Mouse (Mus musculus) bone marrow macrophage, adult 2 months (primary cell): ENCODE measurements around the gene Gzmm. TPM values are rescaled to one million over a fixed set of nuclear protein-coding genes. Genes with fewer than 3 reads are reported as not detected.

Source experiments
- H3K27ac ChIP-seq: 2 replicates; pipeline ENCODE4 v1.5.1; 2012; ENCODE audit warnings: low read depth, low read length; ENCODE audit not compliant: insufficient read depth
- H3K4me1 ChIP-seq: 2 replicates; pipeline ENCODE4 v1.6.1; 2012; ENCODE audit warnings: low read length; ENCODE audit not compliant: control insufficient read depth, insufficient read depth
- H3K4me3 ChIP-seq: 2 replicates; pipeline ENCODE4 v1.5.1; 2012; ENCODE audit warnings: mild to moderate bottlenecking, low read length, moderate library complexity; ENCODE audit not compliant: insufficient read depth
- CTCF ChIP-seq: IDR thresholded peaks from 2 replicates; pipeline ENCODE4 v1.5.1; 2012; ENCODE audit warnings: low read depth, mild to moderate bottlenecking, low read length, moderate library complexity
- POLR2A ChIP-seq: IDR thresholded peaks from 2 replicates; pipeline ENCODE4 v1.6.1; 2012; ENCODE audit warnings: mild to moderate bottlenecking, low read depth, low read length, borderline replicate concordance
- polyA plus RNA-seq: library from polyadenylated mRNA; stranded (reverse); fragments of >200 nt; gene quantifications from 2 replicates; pipeline ENCODE4 v1.2.4, GENCODE M21; 2012; ENCODE audit not compliant: missing spikeins, insufficient read depth, insufficient read length

Gene Gzmm
- polyA plus RNA-seq = 0.84 TPM in 1 of 2 replicates, not detected in the other

GRCm38 (mm10) chr10:79688720-79689119 lies at the start of gene Gzmm:
Gene Gzmm, plus strand, starts transcription at chr10:79689020.
- TF ChIP-seq POLR2A (no peak), CTCF (no peak)
- Histone ChIP-seq H3K27ac (no peak within 1 kb of the TSS), H3K4me3 (no peak within 1 kb of the TSS), H3K4me1 (peaks cover 12% of the 10 kb centered on the region)

- Histone ChIP-seq H3K27ac (no peak within 1 kb of the TSS), H3K4me3 (no peak within 1 kb of the TSS), H3K4me1 (no peaks in the 10 kb centered on the region)
- TF ChIP-seq CTCF (no peak), POLR2A (no peak)
These were observed 43.1 kb upstream of the Gzmm start, which contains the start of gene Odf3l2 for GRCm38 (mm10) chr10:79645711-79646110. Gene Odf3l2, minus strand, starts transcription at chr10:79645738.

DNA sequence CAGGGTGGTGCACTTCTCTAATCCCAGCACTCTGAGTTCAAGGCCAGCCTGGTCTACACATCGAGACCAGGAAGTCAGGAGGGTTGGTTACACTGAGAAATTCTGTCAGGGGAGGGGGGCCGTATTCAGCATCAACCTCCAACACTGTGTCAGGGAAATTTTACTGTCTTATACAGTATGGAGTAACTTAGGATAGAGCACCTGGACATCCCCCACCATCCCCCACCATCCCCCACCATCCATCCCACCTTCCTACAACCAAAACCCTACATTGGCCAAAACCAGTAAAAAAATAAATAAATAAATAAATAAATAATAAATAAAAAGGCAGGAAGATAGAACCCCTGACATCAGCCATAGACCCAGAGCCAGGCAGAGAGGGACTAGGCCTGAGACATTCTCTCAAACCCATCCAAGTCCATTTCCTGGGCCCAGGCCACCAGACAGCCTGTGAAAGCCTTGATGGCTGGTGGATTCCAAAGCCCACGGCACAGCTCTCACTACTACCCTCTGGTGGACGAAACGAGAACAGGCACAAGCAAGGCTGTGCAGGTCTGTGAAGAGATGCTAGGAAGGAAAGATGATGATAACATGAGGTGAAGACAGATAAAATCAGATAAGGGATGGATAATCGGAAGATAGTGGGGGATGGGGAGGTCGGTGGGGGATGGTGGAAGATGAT lies 39.6 kb upstream of the Gzmm start:
- H3K4me1 ChIP-seq = no peaks in the 10 kb centered on the region
- H3K27ac ChIP-seq = no peak overlapping the region
- no peak overlapping the region for H3K4me3 ChIP-seq
- TF ChIP-seq CTCF (peak; percentile 57), POLR2A (no peak)

GRCm38 (mm10) chr10:79652789-79653188 lies 36.0 kb upstream of the Gzmm start:
- 0 out of 2 replicates have a peak, but pooled peaks cover under 1% of the 10 kb centered on the region for H3K4me1 ChIP-seq
- TF ChIP-seq POLR2A = no peak
- H3K4me3 ChIP-seq = no peak overlapping the region
- H3K27ac ChIP-seq = no peak overlapping the region

DNA sequence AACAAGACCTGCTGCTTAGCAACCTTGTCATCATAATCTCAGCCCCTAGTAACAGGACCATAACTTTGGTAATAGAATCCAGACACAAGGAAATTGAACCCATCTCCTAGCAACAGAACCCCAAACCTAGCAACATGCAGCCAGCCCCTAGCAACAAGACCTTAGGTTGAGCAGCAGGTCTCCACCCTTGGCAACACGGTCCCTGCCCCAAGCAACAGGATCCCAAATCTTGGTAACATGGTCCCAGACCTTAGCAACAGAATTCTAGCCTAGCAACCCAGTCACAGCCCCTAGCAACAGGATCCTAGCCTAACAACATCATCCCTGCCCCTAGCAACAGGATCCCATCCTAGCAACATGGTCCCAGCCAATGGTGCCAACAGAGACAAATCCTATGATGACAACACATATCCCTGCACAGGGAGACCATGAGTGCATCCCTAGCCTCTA lies 33.8 kb upstream of the Gzmm start:
- Histone ChIP-seq H3K4me1 (0 out of 2 replicates have a peak, but pooled peaks cover 4% of the 10 kb centered on the region), H3K4me3 (no peak overlapping the region), H3K27ac (no peak overlapping the region)
- TF ChIP-seq CTCF (no peak), POLR2A (no peak)

DNA sequence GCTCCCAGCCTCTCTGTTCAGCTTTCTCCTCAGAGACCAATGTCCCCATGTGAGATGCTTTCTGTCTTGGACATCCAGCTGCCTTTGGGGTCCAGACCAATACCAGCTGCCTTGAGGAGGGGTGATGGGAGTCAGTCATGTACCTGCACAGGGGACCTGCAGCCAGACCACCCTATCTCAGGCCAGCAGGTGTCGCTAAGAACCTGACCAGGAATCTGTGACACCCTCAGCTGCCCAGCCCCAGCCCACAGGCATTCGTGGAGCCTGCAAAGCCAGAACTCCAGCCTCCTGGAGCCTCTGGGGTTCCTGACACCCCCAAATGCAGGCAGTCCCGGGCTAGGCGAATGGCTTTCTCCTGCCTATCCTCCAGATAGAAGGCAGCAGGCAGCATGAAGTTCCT lies 30.0 kb upstream of the Gzmm start:
- TF ChIP-seq CTCF (no peak), POLR2A (no peak)
- no peak overlapping the region for H3K27ac ChIP-seq
- 0 out of 2 replicates have a peak, but pooled peaks cover 4% of the 10 kb centered on the region for H3K4me1 ChIP-seq
- no peak overlapping the region for H3K4me3 ChIP-seq

DNA sequence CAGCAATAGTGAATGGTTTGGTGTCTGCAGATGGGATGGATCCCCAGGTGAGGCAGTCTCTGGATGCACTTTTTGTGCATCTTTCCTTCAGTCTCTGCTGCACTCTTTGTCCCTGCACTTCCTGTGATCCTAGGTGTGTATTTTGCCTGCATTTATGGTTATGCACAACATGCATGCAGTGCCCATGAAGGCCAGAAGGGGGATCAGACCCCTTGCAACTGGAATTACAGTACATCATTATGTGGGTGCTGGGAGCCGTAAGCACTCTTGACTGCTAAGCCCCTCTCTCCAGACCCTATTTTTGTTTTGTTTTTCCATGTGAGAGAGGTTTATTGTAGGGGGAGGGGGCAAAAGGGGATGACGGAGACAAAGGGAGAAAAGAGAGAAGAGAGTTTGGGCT lies 28.5 kb upstream of the Gzmm start:
- Histone ChIP-seq H3K27ac (no peak overlapping the region), H3K4me1 (0 out of 2 replicates have a peak, but pooled peaks cover 4% of the 10 kb centered on the region), H3K4me3 (no peak overlapping the region)
- TF ChIP-seq CTCF (no peak), POLR2A (no peak)

GRCm38 (mm10) chr10:79661861-79662260 lies 27.0 kb upstream of the Gzmm start:
- TF ChIP-seq CTCF = no peak
- TF ChIP-seq POLR2A = no peak
- peaks cover 12% of the 10 kb centered on the region for H3K4me1 ChIP-seq
- H3K27ac ChIP-seq = no peak overlapping the region
- no peak overlapping the region for H3K4me3 ChIP-seq

DNA sequence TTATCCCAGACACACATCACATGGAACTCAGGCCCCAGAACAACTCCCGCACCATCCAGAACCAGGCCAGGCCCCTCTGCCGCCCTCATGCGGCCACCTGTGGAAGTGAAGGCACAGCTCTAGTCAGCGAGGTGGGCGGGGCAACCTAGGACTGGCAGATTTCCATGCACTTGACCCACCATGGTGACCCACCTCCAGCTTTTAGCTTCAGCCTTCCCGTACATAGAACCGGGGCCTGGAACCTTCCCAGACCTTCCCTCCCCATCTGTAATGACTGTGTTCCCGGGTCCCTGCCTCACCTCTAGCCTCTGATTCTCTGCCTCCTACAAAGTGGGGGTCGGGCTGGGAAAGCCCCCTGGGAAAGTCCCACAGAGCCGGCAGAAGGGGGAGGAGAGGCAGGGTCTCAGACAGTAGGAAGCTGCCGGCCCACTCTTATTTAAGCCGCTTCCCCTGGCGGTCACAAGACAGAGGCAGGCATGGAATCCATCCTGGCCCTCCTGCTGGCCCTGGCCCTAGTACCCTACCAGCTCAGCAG lies 24.6 kb upstream of the Gzmm start, which contains the start of gene Madcam1:
Madcam1 (plus strand) TSS at position 429 of the 535 bp plus-strand sequence.
- peaks cover 8% of the 10 kb centered on the region for H3K4me1 ChIP-seq
- H3K4me3 ChIP-seq = no peak within 1 kb of the TSS
- H3K27ac ChIP-seq = no peak within 1 kb of the TSS
- TF ChIP-seq CTCF = peak; percentile 66
- no peak for TF ChIP-seq POLR2A

- no peak overlapping the region for H3K4me3 ChIP-seq
- peaks cover 8% of the 10 kb centered on the region for H3K4me1 ChIP-seq
- no peak overlapping the region for H3K27ac ChIP-seq
- TF ChIP-seq POLR2A (no peak), CTCF (no peak)
These were observed 23.8 kb upstream of the Gzmm start for GRCm38 (mm10) chr10:79665051-79665450.
